In genomic region chr7:128003688-128004087, GRCm38 (mm10) we compare ENCODE assay signal across 8 mouse cellular contexts. TPM values are rescaled to one million over a fixed set of nuclear protein-coding genes. Genes with fewer than 3 reads are reported as not detected.
A peak's percentile ranks its signal among the peaks of the same experiment; 100 is the strongest.
DNase-seq lines count a peak whose midpoint lies in the region; ATAC-seq lines count a peak whose summit lies in the region.

TSS of gene Trim72 (plus strand) at chr7:128003949.

- DNase-seq in lung, postnatal 25 days (ENCODE audit: low spot score) = no peak
- DNase-seq in forebrain, embryonic 14.5 days (ENCODE audit: low spot score) = no peak
- no peak for DNase-seq in hindbrain, embryonic 10.5 days (ENCODE audit: low spot score)
- no peak for DNase-seq in spleen, postnatal 14 days (ENCODE audit: low spot score in 2 of 2)
- no peak for DNase-seq in retina, postnatal 1 day
- DNase-seq in testis, postnatal 14 days (ENCODE audit: low spot score) = no peak

- WGBS in lung, embryonic 16.5 days = 79% methylated on average over 2 of the region's 2 CpGs
- WGBS in forebrain, embryonic 14.5 days = 93% methylated on average over 2 of the region's 2 CpGs
- 94% methylated on average over 2 of the region's 2 CpGs for WGBS in hindbrain, embryonic 10.5 days
- 88% methylated on average over 2 of the region's 2 CpGs for WGBS in midbrain, embryonic 16.5 days

- no peaks in the 10 kb centered on the region for H3K9me3 ChIP-seq in lung, embryonic 16.5 days (ENCODE audit: control insufficient read depth, low read length)
- no peaks in the 10 kb centered on the region for H3K9me3 ChIP-seq in forebrain, embryonic 14.5 days (replicated peaks; ENCODE audit: control insufficient read depth, low read length)
- H3K9me3 ChIP-seq in hindbrain, embryonic 10.5 days = no peaks in the 10 kb centered on the region
- H3K9me3 ChIP-seq in midbrain, embryonic 16.5 days (replicated peaks; ENCODE audit: control insufficient read depth, low read length, poor library complexity, severe bottlenecking) = no peaks in the 10 kb centered on the region

- H3K4me1 ChIP-seq in lung, embryonic 16.5 days (replicated peaks; ENCODE audit: control insufficient read depth, insufficient read depth, low read length) = peaks cover 8% of the 10 kb centered on the region; the same call in 1 of the 2 replicates
- no peaks in the 10 kb centered on the region for H3K4me1 ChIP-seq in forebrain, embryonic 14.5 days (ENCODE audit: control insufficient read depth, insufficient read depth, low read length)
- peaks cover 17% of the 10 kb centered on the region for H3K4me1 ChIP-seq in hindbrain, embryonic 10.5 days (replicated peaks)
- 0 out of 2 replicates have a peak, but pooled peaks cover 2% of the 10 kb centered on the region for H3K4me1 ChIP-seq in midbrain, embryonic 16.5 days (ENCODE audit: control insufficient read depth, insufficient read depth, low read length)

- H3K27me3 ChIP-seq in lung, embryonic 16.5 days (ENCODE audit: control insufficient read depth, insufficient read depth, low read depth, low read length) = no peaks in the 10 kb centered on the region
- no peaks in the 10 kb centered on the region for H3K27me3 ChIP-seq in forebrain, embryonic 14.5 days (replicated peaks; ENCODE audit: control insufficient read depth, insufficient read depth, low read length)
- H3K27me3 ChIP-seq in hindbrain, embryonic 10.5 days (ENCODE audit: insufficient read depth, poor library complexity, severe bottlenecking) = peaks cover 35% of the 10 kb centered on the region
- 0 out of 2 replicates have a peak, but pooled peaks cover 3% of the 10 kb centered on the region for H3K27me3 ChIP-seq in midbrain, embryonic 16.5 days (ENCODE audit: control insufficient read depth, insufficient read depth, low read depth, low read length)

- H3K4me3 ChIP-seq in lung, embryonic 16.5 days (ENCODE audit: low read length) = peak within 1 kb of the TSS; percentile 28
- H3K4me3 ChIP-seq in forebrain, embryonic 14.5 days (ENCODE audit: low read depth, low read length) = no peak within 1 kb of the TSS
- H3K4me3 ChIP-seq in hindbrain, embryonic 10.5 days = peak within 1 kb of the TSS; percentile 36
- H3K4me3 ChIP-seq in midbrain, embryonic 16.5 days (ENCODE audit: low read depth, low read length) = no peak within 1 kb of the TSS

- H3K9ac ChIP-seq in lung, embryonic 16.5 days (ENCODE audit: low read length) = peak within 1 kb of the TSS; percentile 59
- H3K9ac ChIP-seq in forebrain, embryonic 14.5 days (ENCODE audit: low read length) = no peak within 1 kb of the TSS
- no peak within 1 kb of the TSS for H3K9ac ChIP-seq in midbrain, embryonic 16.5 days (ENCODE audit: low read depth, low read length)

- no peak for ATAC-seq in lung, embryonic 16.5 days (ENCODE audit: low read depth)
- ATAC-seq in forebrain, embryonic 14.5 days = no peak
- no peak for ATAC-seq in midbrain, embryonic 16.5 days

- H3K4me2 ChIP-seq in lung, embryonic 16.5 days (ENCODE audit: low read depth, low read length) = peak within 1 kb of the TSS; percentile 49
- 0 out of 2 replicates have a peak within 1 kb of the TSS, but pooled peaks have one; percentile 2 for H3K4me2 ChIP-seq in forebrain, embryonic 14.5 days (ENCODE audit: low read length)
- H3K4me2 ChIP-seq in midbrain, embryonic 16.5 days (ENCODE audit: low read length) = peak within 1 kb of the TSS; percentile 22; the same call in 1 of the 2 replicates

- H3K27ac ChIP-seq in lung, embryonic 16.5 days (ENCODE audit: low read length) = peak within 1 kb of the TSS; percentile 87
- no peak within 1 kb of the TSS for H3K27ac ChIP-seq in forebrain, embryonic 14.5 days (ENCODE audit: low read depth, low read length)
- H3K27ac ChIP-seq in hindbrain, embryonic 10.5 days = peak within 1 kb of the TSS; percentile 59; the same call in 1 of the 2 replicates
- H3K27ac ChIP-seq in midbrain, embryonic 16.5 days (ENCODE audit: low read length) = no peak within 1 kb of the TSS

- no peaks in the 10 kb centered on the region for H3K36me3 ChIP-seq in lung, embryonic 16.5 days (ENCODE audit: control insufficient read depth, insufficient read depth, low read length)
- H3K36me3 ChIP-seq in forebrain, embryonic 14.5 days (ENCODE audit: control insufficient read depth, insufficient read depth, low read length) = no peaks in the 10 kb centered on the region
- H3K36me3 ChIP-seq in hindbrain, embryonic 10.5 days = no peaks in the 10 kb centered on the region
- no peaks in the 10 kb centered on the region for H3K36me3 ChIP-seq in midbrain, embryonic 16.5 days (ENCODE audit: control insufficient read depth, insufficient read depth, low read length)

RNA-seq across cellular contexts. Expression of gene Trim72, which starts in this region (rescaled TPM):
- polyA plus RNA-seq in lung, embryonic 16.5 days (2015; fragmentation: Nextera tagmentation; extraction: Ambion mirVana) = 0.28 and 0.63 TPM in 2 replicates
- not detected in 2 replicates for polyA plus RNA-seq in forebrain, embryonic 14.5 days (2014; fragmentation: Nextera tagmentation; extraction: Ambion mirVana)
- not detected in 2 replicates for polyA plus RNA-seq in hindbrain, embryonic 10.5 days (2016; fragmentation: Nextera tagmentation; extraction: Ambion mirVana)
- not detected in 2 replicates for polyA plus RNA-seq in midbrain, embryonic 16.5 days (2015; fragmentation: Nextera tagmentation; extraction: Ambion mirVana)

Comparison
In these comparisons a context has a peak if more than half of its experiments do, and no peak if none do; other contexts are left out.
1. H3K27ac ChIP-seq: peak in lung, embryonic 16.5 days (single experiment) and hindbrain, embryonic 10.5 days (single experiment); none in forebrain, embryonic 14.5 days (single experiment) and midbrain, embryonic 16.5 days (single experiment).
2. H3K4me3 ChIP-seq: peak in lung, embryonic 16.5 days (single experiment) and hindbrain, embryonic 10.5 days (single experiment); none in forebrain, embryonic 14.5 days (single experiment) and midbrain, embryonic 16.5 days (single experiment).
3. Peak in every context shown above with its lines, with median percentiles within 50 percentile points of each other: H3K4me2 ChIP-seq.